Mouse (Mus musculus) forebrain, postnatal 0 days (tissue): Measurements from ENCODE around the gene Slc16a6. TPM values are rescaled to one million over a fixed set of nuclear protein-coding genes. Genes with fewer than 3 reads are reported as not detected.

Source experiments
- ATAC-seq: fragments of 200-750 bp; cut with Nextera tagmentation; 2 replicates; pipeline ENCODE4 v1.8.0; 2017; ENCODE audit warnings: mild to moderate bottlenecking, moderate library complexity
- DNase-seq: peaks from one replicate; pipeline ENCODE4 v3.0.0-alpha.2; 2015
- H3K27ac ChIP-seq: fragments of 300-500 bp; sonication (generic); 2 replicates; pipeline ENCODE4 v1.5.1; 2014; ENCODE audit warnings: low read depth, mild to moderate bottlenecking, antibody characterized with exemption, low read length, moderate library complexity, mixed read lengths
- H3K27me3 ChIP-seq: fragments of 300-500 bp; sonication (generic); 2 replicates; pipeline ENCODE4 v1.6.1; 2014; ENCODE audit warnings: mild to moderate bottlenecking, low read length, mixed read lengths; ENCODE audit not compliant: insufficient read depth
- H3K36me3 ChIP-seq: fragments of 300-500 bp; sonication (generic); 2 replicates; pipeline ENCODE4 v1.6.1; 2014; ENCODE audit warnings: mild to moderate bottlenecking, moderate library complexity; ENCODE audit not compliant: insufficient read depth
- H3K4me1 ChIP-seq: fragments of 300-500 bp; sonication (generic); 2 replicates; pipeline ENCODE4 v1.6.1; 2014; ENCODE audit warnings: antibody characterized with exemption; ENCODE audit not compliant: insufficient read depth
- H3K4me2 ChIP-seq: fragments of 300-500 bp; sonication (generic); 2 replicates; pipeline ENCODE4 v1.6.1; 2014; ENCODE audit warnings: low read depth, mild to moderate bottlenecking, moderate library complexity
- H3K4me3 ChIP-seq: fragments of 300-500 bp; sonication (generic); 2 replicates; pipeline ENCODE4 v1.5.1; 2014; ENCODE audit warnings: low read depth, low read length, mixed read lengths
- H3K9ac ChIP-seq: fragments of 300-500 bp; sonication (generic); 2 replicates; pipeline ENCODE4 v1.6.1; 2014; ENCODE audit warnings: mild to moderate bottlenecking
- H3K9me3 ChIP-seq: fragments of 300-500 bp; sonication (generic); 2 replicates; pipeline ENCODE4 v1.6.1; 2016; ENCODE audit warnings: low read length
- CTCF ChIP-seq: sonication (generic); IDR thresholded peaks from 2 replicates; pipeline ENCODE4 v1.5.1; 2016; ENCODE audit warnings: antibody characterized with exemption, control low read depth, low read depth
- WGBS: fragments of 180-500 bp; shearing (Covaris S2); extraction: QIAGEN DNeasy Blood & Tissue Kit; methylation state at CpG from one replicate; pipeline ENCODE4 v1.1.7; 2014; 5-methylcytosine and 5-hydroxymethylcytosine counted together
- polyA plus RNA-seq: library from polyadenylated mRNA; unstranded; fragments of >200 nt; fragmentation: Nextera tagmentation; extraction: Ambion mirVana; gene quantifications from 2 replicates; pipeline ENCODE4 v1.2.1, GENCODE M21; 2015
- total RNA-seq: library from RNA; depleted of rRNA; stranded (reverse); fragments of >200 nt; gene quantifications from 2 replicates; pipeline ENCODE4 v1.2.3, GENCODE M21; 2014; rRNA removed

The Slc16a6 gene
- total RNA-seq (6.8 and 9.8 TPM in 2 replicates), polyA plus RNA-seq (5.4 and 6.9 TPM in 2 replicates)

GRCm38 (mm10) chr11:109473171-109474085 lies at the start of gene Slc16a6, which contains the start of gene Arsg:
TSS of gene Slc16a6 (minus strand) at chr11:109473598.
TSS of gene Arsg (plus strand) at chr11:109473374.
- ATAC-seq (peak; percentile 89), DNase-seq (peak; percentile 92)
- WGBS = 3% methylated on average over 87 of the region's 111 CpGs
- peak within 1 kb of the TSS; percentile 98 for H3K9ac ChIP-seq
- TF ChIP-seq CTCF = no peak; the same call in 1 of the 2 replicates
- peak within 1 kb of the TSS; percentile 93 for H3K4me3 ChIP-seq
- no peaks in the 10 kb centered on the region; the same call in 1 of the 2 replicates for H3K4me1 ChIP-seq
- H3K27ac ChIP-seq = peak within 1 kb of the TSS; percentile 97
- no peaks in the 10 kb centered on the region for H3K9me3 ChIP-seq
- H3K4me2 ChIP-seq = peak within 1 kb of the TSS; percentile 89
- H3K36me3 ChIP-seq = no peaks in the 10 kb centered on the region
- 0 out of 2 replicates have a peak, but pooled peaks cover 5% of the 10 kb centered on the region for H3K27me3 ChIP-seq

GRCm38 (mm10) chr11:109520958-109521357 lies 47.6 kb upstream of the Slc16a6 start:
- Histone ChIP-seq H3K9me3 (no peaks in the 10 kb centered on the region), H3K27me3 (no peaks in the 10 kb centered on the region), H3K4me1 (no peaks in the 10 kb centered on the region), H3K4me2 (no peak overlapping the region), H3K36me3 (no peaks in the 10 kb centered on the region), H3K9ac (no peak overlapping the region), H3K27ac (no peak overlapping the region), H3K4me3 (no peak overlapping the region)
- TF ChIP-seq CTCF = no peak
- 37% methylated on average over 7 of the region's 7 CpGs for WGBS
- no peak for ATAC-seq
- no peak for DNase-seq

- Histone ChIP-seq H3K27ac (no peak overlapping the region), H3K4me1 (no peaks in the 10 kb centered on the region), H3K36me3 (no peaks in the 10 kb centered on the region), H3K9me3 (no peaks in the 10 kb centered on the region), H3K9ac (no peak overlapping the region), H3K27me3 (no peaks in the 10 kb centered on the region), H3K4me3 (no peak overlapping the region), H3K4me2 (no peak overlapping the region)
- no peak for ATAC-seq
- DNase-seq = no peak
- TF ChIP-seq CTCF = no peak
- WGBS = 96% methylated on average over 3 of the region's 3 CpGs
Observed at GRCm38 (mm10) chr11:109517816-109518215, 44.4 kb upstream of the Slc16a6 start.

- H3K36me3 ChIP-seq = no peaks in the 10 kb centered on the region
- 93% methylated on average over 11 of the region's 11 CpGs for WGBS
- H3K4me3 ChIP-seq = no peak overlapping the region
- DNase-seq = no peak
- no peaks in the 10 kb centered on the region for H3K9me3 ChIP-seq
- no peak for ATAC-seq
- no peaks in the 10 kb centered on the region for H3K27me3 ChIP-seq
- no peak overlapping the region for H3K9ac ChIP-seq
- no peaks in the 10 kb centered on the region for H3K4me1 ChIP-seq
- H3K27ac ChIP-seq = no peak overlapping the region
- no peak overlapping the region for H3K4me2 ChIP-seq
- no peak for TF ChIP-seq CTCF
Observed at GRCm38 (mm10) chr11:109517330-109517729, 43.9 kb upstream of the Slc16a6 start.

- ATAC-seq (no peak), DNase-seq (no peak)
- Histone ChIP-seq H3K27me3 (no peaks in the 10 kb centered on the region), H3K36me3 (no peaks in the 10 kb centered on the region), H3K4me2 (no peak overlapping the region), H3K9me3 (no peaks in the 10 kb centered on the region), H3K27ac (no peak overlapping the region), H3K9ac (no peak overlapping the region), H3K4me1 (no peaks in the 10 kb centered on the region), H3K4me3 (no peak overlapping the region)
- 66% methylated on average over 3 of the region's 3 CpGs for WGBS
- TF ChIP-seq CTCF = no peak
Observed at GRCm38 (mm10) chr11:109514064-109514612, 40.7 kb upstream of the Slc16a6 start.

GRCm38 (mm10) chr11:109512995-109513675 lies 39.7 kb upstream of the Slc16a6 start:
- Histone ChIP-seq H3K9me3 (no peaks in the 10 kb centered on the region), H3K4me2 (no peak overlapping the region), H3K4me1 (no peaks in the 10 kb centered on the region), H3K27ac (no peak overlapping the region), H3K4me3 (no peak overlapping the region), H3K36me3 (no peaks in the 10 kb centered on the region), H3K27me3 (no peaks in the 10 kb centered on the region), H3K9ac (no peak overlapping the region)
- DNase-seq (no peak), ATAC-seq (no peak)
- TF ChIP-seq CTCF = no peak
- 92% methylated on average over 16 of the region's 16 CpGs for WGBS

GRCm38 (mm10) chr11:109507068-109507467 lies 33.7 kb upstream of the Slc16a6 start:
- no peak for TF ChIP-seq CTCF
- WGBS = 57% methylated on average over 3 of the region's 3 CpGs
- no peak overlapping the region for H3K9ac ChIP-seq
- no peaks in the 10 kb centered on the region for H3K4me1 ChIP-seq
- H3K27ac ChIP-seq = no peak overlapping the region
- no peak overlapping the region for H3K4me3 ChIP-seq
- H3K4me2 ChIP-seq = no peak overlapping the region
- DNase-seq (no peak), ATAC-seq (no peak)
- H3K9me3 ChIP-seq = no peaks in the 10 kb centered on the region
- H3K27me3 ChIP-seq = no peaks in the 10 kb centered on the region
- no peaks in the 10 kb centered on the region for H3K36me3 ChIP-seq
